In the genomic region with DNA sequence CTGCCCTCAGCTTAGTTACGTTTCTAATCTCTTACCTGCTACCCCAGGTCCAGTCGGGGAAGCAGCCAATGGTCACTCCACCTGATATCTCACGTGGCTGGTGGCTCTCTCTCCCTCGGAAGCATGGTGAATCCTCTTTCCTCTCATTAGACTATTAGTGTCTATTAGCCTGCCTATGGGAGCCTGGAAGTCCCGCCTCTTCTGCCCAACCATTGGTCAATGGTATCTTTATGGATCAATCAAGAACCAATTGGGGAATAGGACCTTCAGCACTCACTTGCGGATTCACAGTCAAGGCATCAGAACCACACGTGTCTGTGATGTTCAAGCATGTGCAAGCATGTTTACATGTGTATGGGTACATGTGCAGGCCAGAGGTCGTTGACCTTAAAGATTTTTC, we compare ENCODE assay signal across 24 mouse cellular contexts. TPM values are rescaled to one million over a fixed set of nuclear protein-coding genes. Genes with fewer than 3 reads are reported as not detected.
DNase-seq lines count a peak whose midpoint lies in the region; TF ChIP-seq lines count a peak whose summit lies in the region.
"Had no signal": no experiment of that assay in that cellular context is flagged by ENCODE, and none has a peak within 500 bp of the region (broad histone marks: within the 10 kb centered on the region; RNA-seq: fewer than 3 reads in every experiment).

No protein-coding gene starts in this region.

- H3K27me3 ChIP-seq in E14TG2a.4 (ENCODE audit: insufficient read depth, low read length), result no peaks in the 10 kb centered on the region
- 0 out of 2 replicates have a peak, but pooled peaks cover 4% of the 10 kb centered on the region for H3K27me3 ChIP-seq in heart, embryonic 10.5 days (ENCODE audit: insufficient read depth, poor library complexity, severe bottlenecking)
- H3K27me3 ChIP-seq: CH12.LX, Patski had no signal

- H3K4me3 ChIP-seq in E14TG2a.4 (replicated peaks; ENCODE audit: low read length), result peak overlapping the region; percentile 73
- H3K4me3 ChIP-seq in heart, embryonic 10.5 days, result no peak overlapping the region
- H3K4me3 ChIP-seq: embryonic facial prominence, embryonic 13.5 days; embryonic facial prominence, embryonic 15.5 days; erythroblast, embryonic 14.5 days; forebrain, embryonic 10.5 days; forebrain, embryonic 12.5 days had no signal

- no peak for TF ChIP-seq CTCF in E14TG2a.4 (conservative IDR thresholded peaks at IDR 0.05; ENCODE audit: low read length)

- H3K4me1 ChIP-seq in E14TG2a.4 (replicated peaks; ENCODE audit: low read depth, low read length), result peaks cover 82% of the 10 kb centered on the region
- H3K4me1 ChIP-seq in heart, embryonic 10.5 days, result no peaks in the 10 kb centered on the region
- H3K4me1 ChIP-seq: embryonic facial prominence, embryonic 15.5 days; forebrain, embryonic 12.5 days had no signal

- peaks cover 18% of the 10 kb centered on the region; the same call in 1 of the 2 replicates for H3K36me3 ChIP-seq in E14TG2a.4 (ENCODE audit: insufficient read depth, low read length)
- H3K36me3 ChIP-seq in heart, embryonic 10.5 days, result no peaks in the 10 kb centered on the region
- H3K36me3 ChIP-seq: embryonic facial prominence, embryonic 13.5 days; embryonic facial prominence, embryonic 15.5 days; forebrain, embryonic 10.5 days; forebrain, embryonic 12.5 days; G1E had no signal

- WGBS in heart, embryonic 10.5 days, result 71% methylated on average over 8 of the region's 8 CpGs

- H3K9me3 ChIP-seq in E14TG2a.4 (ENCODE audit: low read length), result no peaks in the 10 kb centered on the region
- no peaks in the 10 kb centered on the region for H3K9me3 ChIP-seq in heart, embryonic 10.5 days
- H3K9me3 ChIP-seq: embryonic facial prominence, embryonic 13.5 days; embryonic facial prominence, embryonic 15.5 days; forebrain, embryonic 10.5 days; forebrain, embryonic 12.5 days; G1E had no signal

- peak; percentile 71 for DNase-seq in ES-CJ7 (ENCODE audit: low read depth, low spot score)
- DNase-seq in R1 (ENCODE audit: low read depth, low spot score), result peak; percentile 88
- DNase-seq in ZHBTc4 (ENCODE audit: low read depth, low spot score), result peak; percentile 83
- no peak for DNase-seq in heart, embryonic 10.5 days (ENCODE audit: low spot score)
- no peak for DNase-seq in lung, postnatal 36 days
- no peak for DNase-seq in heart, adult 8-10 months (ENCODE audit: low spot score)
- DNase-seq: adrenal gland, adult 2 months; adrenal gland, postnatal 10 days; adrenal gland, postnatal 36 days; B cell, adult 2 months; cerebellum, adult 11-12 months; cerebellum, adult 2 months; cerebellum, adult 9-10 months; cerebellum, postnatal 10 days; cerebellum, postnatal 25 days had no signal

- no peak overlapping the region for H3K27ac ChIP-seq in heart, embryonic 10.5 days
- H3K27ac ChIP-seq: embryonic facial prominence, embryonic 13.5 days; embryonic facial prominence, embryonic 15.5 days; forebrain, embryonic 10.5 days; forebrain, embryonic 12.5 days had no signal

RNA-seq across cellular contexts. Expression of a gene that starts 21.0 kb away (rescaled TPM):
- 2.7 and 3.5 TPM in 2 replicates for polyA plus RNA-seq in heart, embryonic 10.5 days (2016; fragmentation: Nextera tagmentation; extraction: Ambion mirVana)
- total RNA-seq in heart, adult 8-10 months (2022), result 1 to 10 TPM; 6.2 to 9.7 (median 7.1) TPM
- total RNA-seq: CH12.LX had no signal
- polyA plus RNA-seq: erythroblast, embryonic 14.5 days; G1E had no signal

Comparison
In these comparisons a context has a peak if more than half of its experiments do, and no peak if none do; other contexts are left out.
1. DNase-seq: peak in ES-CJ7 (single experiment), R1 (single experiment) and ZHBTc4 (single experiment); none in heart, embryonic 10.5 days (single experiment), lung, postnatal 36 days (single experiment) and heart, adult 8-10 months (single experiment).